Mouse (Mus musculus): ENCODE results near the gene 5330417C22Rik. TPM values are rescaled to one million over a fixed set of nuclear protein-coding genes. Genes with fewer than 3 reads are reported as not detected.

Gene 5330417C22Rik
- total and polyA plus RNA-seq, 2 experiments from 2014 or later: 10.1 to 22.9 TPM

- peak overlapping the region; percentile 91 for H3K27ac ChIP-seq (ENCODE audit: low read depth, low read length)
- TF ChIP-seq CTCF (IDR thresholded peaks at IDR 0.05): no peak
These were observed 92.3 kb downstream of the 5330417C22Rik start for GRCm38 (mm10) chr3:108444029-108444428.

GRCm38 (mm10) chr3:108436380-108436714 is 100.0 kb downstream of the 5330417C22Rik start:
- Histone ChIP-seq H3K4me1 (ENCODE audit: insufficient read depth, low read length) (no peaks in the 10 kb centered on the region), H3K9ac (replicated peaks; ENCODE audit: low read length, poor library complexity, severe bottlenecking) (no peak overlapping the region), H3K9me3 (ENCODE audit: low read length) (no peaks in the 10 kb centered on the region), H3K4me2 (ENCODE audit: low read depth, low read length, poor library complexity, severe bottlenecking) (no peak overlapping the region), H3K27ac (ENCODE audit: low read depth, low read length) (no peak overlapping the region), H3K27me3 (ENCODE audit: insufficient read depth, low read length) (no peaks in the 10 kb centered on the region), H3K36me3 (ENCODE audit: insufficient read depth, low read length) (peaks cover 24% of the 10 kb centered on the region), H3K4me3 (ENCODE audit: low read depth, low read length) (no peak overlapping the region)
- DNase-seq (ENCODE audit: low spot score) (no peak), ATAC-seq (ENCODE audit: low FRiP score) (no peak)
- peak; percentile 41 for TF ChIP-seq CTCF (IDR thresholded peaks at IDR 0.05)
- 60% methylated on average over 7 of the region's 7 CpGs for WGBS

More at GRCm38 (mm10) chr3:108444029-108444428, 92.3 kb downstream of the 5330417C22Rik start:
- Histone ChIP-seq H3K4me2 (ENCODE audit: low read depth, low read length, poor library complexity, severe bottlenecking) (peak overlapping the region; percentile 82), H3K9me3 (ENCODE audit: low read length) (no peaks in the 10 kb centered on the region), H3K9ac (replicated peaks; ENCODE audit: low read length, poor library complexity, severe bottlenecking) (peak overlapping the region; percentile 70), H3K27me3 (ENCODE audit: insufficient read depth, low read length) (no peaks in the 10 kb centered on the region), H3K4me3 (ENCODE audit: low read depth, low read length) (peak overlapping the region; percentile 68), H3K4me1 (ENCODE audit: insufficient read depth, low read length) (peaks cover 3% of the 10 kb centered on the region; the same call in 1 of the 2 replicates), H3K36me3 (ENCODE audit: insufficient read depth, low read length) (peaks cover 4% of the 10 kb centered on the region; the same call in 1 of the 2 replicates)
- DNase-seq (ENCODE audit: low spot score): peak; percentile 77
- ATAC-seq (ENCODE audit: low FRiP score): peak; percentile 60
- 25% methylated on average over 8 of the region's 8 CpGs for WGBS

- H3K4me2 ChIP-seq (ENCODE audit: low read depth, low read length, poor library complexity, severe bottlenecking): no peak overlapping the region
- DNase-seq (ENCODE audit: low spot score) (no peak), ATAC-seq (ENCODE audit: low FRiP score) (no peak)
- 72% methylated on average over 17 of the region's 17 CpGs for WGBS
- H3K9ac ChIP-seq (replicated peaks; ENCODE audit: low read length, poor library complexity, severe bottlenecking): no peak overlapping the region
- no peaks in the 10 kb centered on the region for H3K9me3 ChIP-seq (ENCODE audit: low read length)
- H3K4me1 ChIP-seq (ENCODE audit: insufficient read depth, low read length): no peaks in the 10 kb centered on the region
- no peak overlapping the region for H3K27ac ChIP-seq (ENCODE audit: low read depth, low read length)
- TF ChIP-seq CTCF (IDR thresholded peaks at IDR 0.05): no peak
- H3K27me3 ChIP-seq (ENCODE audit: insufficient read depth, low read length): no peaks in the 10 kb centered on the region
- H3K4me3 ChIP-seq (ENCODE audit: low read depth, low read length): no peak overlapping the region
- H3K36me3 ChIP-seq (ENCODE audit: insufficient read depth, low read length): peaks cover 28% of the 10 kb centered on the region
These were observed 100.5 kb downstream of the 5330417C22Rik start for GRCm38 (mm10) chr3:108435701-108436379.

GRCm38 (mm10) chr3:108433881-108434495 is 102.3 kb downstream of the 5330417C22Rik start:
- H3K4me2 ChIP-seq (ENCODE audit: low read depth, low read length, poor library complexity, severe bottlenecking): no peak overlapping the region
- no peaks in the 10 kb centered on the region for H3K9me3 ChIP-seq (ENCODE audit: low read length)
- H3K4me1 ChIP-seq (ENCODE audit: insufficient read depth, low read length): no peaks in the 10 kb centered on the region
- H3K36me3 ChIP-seq (ENCODE audit: insufficient read depth, low read length): peaks cover 29% of the 10 kb centered on the region
- ATAC-seq (ENCODE audit: low FRiP score): peak; percentile 1; the same call in 1 of the 2 replicates
- peak; percentile 69 for DNase-seq (ENCODE audit: low spot score)
- H3K4me3 ChIP-seq (ENCODE audit: low read depth, low read length): no peak overlapping the region
- no peak overlapping the region for H3K9ac ChIP-seq (replicated peaks; ENCODE audit: low read length, poor library complexity, severe bottlenecking)
- no peak for TF ChIP-seq CTCF (IDR thresholded peaks at IDR 0.05)
- no peak overlapping the region for H3K27ac ChIP-seq (ENCODE audit: low read depth, low read length)
- WGBS: 24% methylated on average over 19 of the region's 19 CpGs
- no peaks in the 10 kb centered on the region for H3K27me3 ChIP-seq (ENCODE audit: insufficient read depth, low read length)

- H3K9me3 ChIP-seq (ENCODE audit: low read length): no peaks in the 10 kb centered on the region
- TF ChIP-seq CTCF (IDR thresholded peaks at IDR 0.05): no peak
- ATAC-seq (ENCODE audit: low FRiP score) (peak; percentile 74), DNase-seq (ENCODE audit: low spot score) (peak; percentile 67)
- no peaks in the 10 kb centered on the region for H3K4me1 ChIP-seq (ENCODE audit: insufficient read depth, low read length)
- no peak overlapping the region for H3K4me3 ChIP-seq (ENCODE audit: low read depth, low read length)
- no peak overlapping the region for H3K4me2 ChIP-seq (ENCODE audit: low read depth, low read length, poor library complexity, severe bottlenecking)
- no peak overlapping the region for H3K9ac ChIP-seq (replicated peaks; ENCODE audit: low read length, poor library complexity, severe bottlenecking)
- 17% methylated on average over 18 of the region's 18 CpGs for WGBS
- 0 out of 2 replicates have a peak overlapping the region, but pooled peaks have one; percentile 26 for H3K27ac ChIP-seq (ENCODE audit: low read depth, low read length)
- H3K27me3 ChIP-seq (ENCODE audit: insufficient read depth, low read length): no peaks in the 10 kb centered on the region
- peaks cover 36% of the 10 kb centered on the region for H3K36me3 ChIP-seq (ENCODE audit: insufficient read depth, low read length)
These were observed 103.0 kb downstream of the 5330417C22Rik start for GRCm38 (mm10) chr3:108433188-108433880.
